Mouse (Mus musculus) layer of hippocampus, adult 11-12 months (tissue): Measurements from ENCODE around the gene H2-Ke6.
A peak's percentile ranks its signal among the peaks of the same experiment; 100 is the strongest.
"Not testable (repeated sequence)": the region's sequence is repeated elsewhere in the genome, so short reads cannot be mapped to it uniquely, and the experiment has no call there.

Source experiments
- DNase-seq: peaks from one replicate; pipeline ENCODE4 v3.0.0; 2022; ENCODE audit warnings: low spot score

H2-Ke6 gene

GRCm38 (mm10) chr17:34029150-34029889 lies 1.5 kb upstream of the H2-Ke6 start:
- DNase-seq = no peak

DNA sequence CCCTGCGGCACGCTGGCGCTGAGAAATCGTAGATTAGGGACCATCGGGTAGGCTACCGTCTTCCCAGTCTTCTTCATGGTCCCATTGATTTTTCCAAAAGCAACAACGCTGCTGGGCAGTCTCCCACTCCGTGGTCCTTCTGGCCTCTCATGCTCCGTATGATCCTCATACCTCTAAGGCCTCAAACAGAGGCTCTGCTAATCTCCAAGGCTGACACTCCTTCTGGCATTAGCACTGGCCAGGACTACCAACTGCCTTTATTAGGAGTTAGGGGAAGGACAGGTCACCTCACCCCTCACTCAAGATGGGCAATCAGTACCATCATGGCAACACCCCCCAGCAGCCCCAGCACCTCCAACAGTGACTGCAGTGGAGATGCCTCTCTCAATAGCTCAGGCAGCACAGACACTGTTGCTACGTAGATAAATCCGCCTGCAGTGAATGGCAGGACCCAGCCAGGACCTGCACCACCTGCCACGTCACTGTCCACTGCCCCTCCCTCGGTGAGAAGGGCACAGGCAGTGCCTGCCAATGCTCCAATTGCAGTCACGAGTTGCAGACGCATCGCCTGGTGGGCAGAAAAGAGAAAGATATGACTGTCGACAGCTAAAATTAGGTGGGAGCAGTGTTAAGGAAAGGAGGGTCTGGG lies 765 bp upstream of the H2-Ke6 start:
- no peak for DNase-seq

DNA sequence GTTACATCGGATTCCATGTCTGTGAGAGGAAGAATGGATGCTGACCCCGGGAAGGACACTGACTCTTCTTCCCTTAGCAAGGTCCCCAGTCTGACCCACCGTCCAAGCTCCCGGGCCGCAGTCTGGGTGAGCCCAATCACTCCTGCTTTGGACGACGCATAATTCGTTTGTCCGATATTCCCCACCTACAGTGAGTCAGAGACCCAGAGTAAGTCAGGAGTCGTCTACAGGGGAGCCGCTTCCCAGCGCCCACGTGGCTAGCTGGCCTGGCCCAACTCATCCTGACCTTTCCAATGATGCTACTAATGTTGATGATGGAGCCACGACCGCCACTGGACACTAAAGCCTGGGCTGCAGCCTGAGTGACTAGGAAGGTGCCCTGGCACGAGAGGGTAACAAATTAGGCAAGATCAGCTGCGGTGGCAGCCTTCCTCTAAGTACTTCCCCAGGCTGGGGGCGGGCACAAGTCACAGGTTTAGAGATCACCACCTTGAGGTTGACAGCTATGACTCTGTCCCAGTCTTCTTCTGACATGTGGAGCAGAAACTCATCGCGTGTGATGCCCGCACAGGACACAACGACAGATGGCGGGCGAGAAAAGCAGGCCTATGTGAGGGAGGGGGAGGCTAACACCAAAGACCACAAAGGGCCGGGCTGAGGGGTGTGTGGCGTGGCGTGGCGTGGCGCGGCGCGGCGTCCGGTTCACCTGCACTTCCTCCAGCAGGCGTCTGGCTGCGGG lies 774 bp downstream of the H2-Ke6 start:
- DNase-seq = peak; percentile 26

- peak; percentile 11 for DNase-seq
Measured at GRCm38 (mm10) chr17:34026221-34026620, 1.6 kb downstream of the H2-Ke6 start.

GRCm38 (mm10) chr17:34025756-34026151 lies 2.1 kb downstream of the H2-Ke6 start:
- no peak for DNase-seq

- DNase-seq = no peak
Measured at GRCm38 (mm10) chr17:34024861-34025755, 2.8 kb downstream of the H2-Ke6 start.

- peak; percentile 88 for DNase-seq
Measured at GRCm38 (mm10) chr17:34024317-34024821, 3.5 kb downstream of the H2-Ke6 start, which contains the start of gene Ring1. Ring1 (minus strand) TSS chr17:34024680.

GRCm38 (mm10) chr17:34023678-34024077 lies 4.2 kb downstream of the H2-Ke6 start:
- DNase-seq = no peak

GRCm38 (mm10) chr17:34022987-34023386 lies 4.9 kb downstream of the H2-Ke6 start:
- DNase-seq = peak; percentile 25

- DNase-seq = no peak
Measured at GRCm38 (mm10) chr17:34022414-34022783, 5.5 kb downstream of the H2-Ke6 start.

- no peak for DNase-seq
Measured at GRCm38 (mm10) chr17:34021539-34022413, 6.1 kb downstream of the H2-Ke6 start.

GRCm38 (mm10) chr17:34013436-34013835 lies 14.4 kb downstream of the H2-Ke6 start:
- no peak for DNase-seq

- DNase-seq = no peak
Measured at GRCm38 (mm10) chr17:34010156-34010555, 17.7 kb downstream of the H2-Ke6 start.

GRCm38 (mm10) chr17:34006570-34006969 lies 21.3 kb downstream of the H2-Ke6 start:
- DNase-seq = no peak

DNA sequence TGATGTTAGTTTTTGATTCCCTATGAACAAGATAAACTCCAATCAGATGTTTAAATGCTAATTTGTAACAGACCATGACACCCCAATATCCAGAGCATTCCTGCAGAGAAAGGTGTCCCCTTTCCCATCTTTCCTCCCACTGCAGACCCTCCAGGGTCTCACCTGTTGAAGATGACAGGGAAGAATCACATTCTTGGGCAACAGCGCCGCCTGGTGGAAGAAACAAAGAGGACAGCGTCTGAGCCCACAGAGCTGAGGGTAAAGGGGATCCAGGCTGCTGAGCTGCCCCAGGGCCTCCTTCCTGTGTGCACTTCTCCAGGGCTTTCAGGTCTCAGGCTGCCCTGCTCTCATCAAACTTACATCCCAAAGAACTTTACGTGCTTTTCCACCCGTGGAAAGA lies 24.4 kb downstream of the H2-Ke6 start:
- peak; percentile 23 for DNase-seq

- not testable (repeated sequence) for DNase-seq
Measured at GRCm38 (mm10) chr17:34000796-34001195, 27.1 kb downstream of the H2-Ke6 start.

DNA sequence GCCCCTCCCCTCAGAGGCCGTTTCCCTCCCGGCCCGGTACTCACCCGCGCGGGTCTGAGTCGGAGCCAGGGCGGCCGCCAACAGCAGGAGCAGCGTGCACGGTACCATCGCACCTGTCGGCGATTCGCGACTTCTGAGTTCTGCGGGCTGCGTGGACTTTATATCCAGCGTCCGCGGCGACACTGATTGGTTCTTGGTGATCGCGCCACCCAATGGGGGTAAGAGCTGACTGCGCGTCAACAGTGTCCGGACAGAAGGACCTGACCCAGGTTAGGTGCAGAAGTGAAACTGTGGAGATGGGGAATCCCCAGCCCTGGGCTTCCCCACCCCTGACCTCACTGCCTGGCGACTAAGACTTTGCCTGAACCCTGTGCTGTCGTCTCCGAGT lies 27.7 kb downstream of the H2-Ke6 start, which contains the start of gene H2-K1:
Gene H2-K1, minus strand, starts transcription at position 198 of the 388 bp plus-strand sequence.
- DNase-seq = peak; percentile 88

- no peak for DNase-seq
Measured at GRCm38 (mm10) chr17:33999341-34000149, 28.3 kb downstream of the H2-Ke6 start.

DNA sequence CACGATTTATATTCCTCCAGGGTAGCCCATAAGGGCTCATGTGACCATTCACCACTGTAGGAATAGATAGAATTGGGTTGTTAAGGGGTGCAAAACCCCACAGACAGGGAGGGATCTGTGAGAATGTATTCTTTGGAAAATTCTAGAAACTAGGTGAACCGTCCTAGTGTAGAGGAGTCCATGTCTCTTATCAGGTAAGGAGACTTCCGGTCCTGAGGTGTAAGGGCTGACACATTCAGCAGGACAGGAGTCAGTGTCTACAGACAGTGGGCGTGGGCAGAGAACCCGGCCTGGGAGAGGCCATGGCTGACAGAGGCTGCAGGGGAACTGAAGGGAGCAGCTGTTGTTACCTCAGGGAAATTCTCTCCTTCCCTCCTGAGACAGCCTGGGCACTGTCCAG lies 29.2 kb downstream of the H2-Ke6 start:
- not testable (repeated sequence) for DNase-seq

GRCm38 (mm10) chr17:33997025-33997424 lies 30.8 kb downstream of the H2-Ke6 start:
- not testable (repeated sequence) for DNase-seq
